In genomic region chr17:27621705-27622531, GRCm38 (mm10) we compare ENCODE assay signal across 8 mouse cellular contexts. TPM values are rescaled to one million over a fixed set of nuclear protein-coding genes. Genes with fewer than 3 reads are reported as not detected.
A peak's percentile ranks its signal among the peaks of the same experiment; 100 is the strongest.
DNase-seq lines count a peak whose midpoint lies in the region; ATAC-seq lines count a peak whose summit lies in the region.

No protein-coding gene starts in this region.

- H3K4me2 ChIP-seq in heart, embryonic 11.5 days: peak overlapping the region; percentile 74
- H3K4me2 ChIP-seq in neural tube, embryonic 11.5 days (ENCODE audit: low read depth): peak overlapping the region; percentile 70

- intact Hi-C loops in heart, postnatal 25 days (cut with DNase I): loop anchor here (2.0 to 5.0 kb wide), 2 partner anchors 17 to 35 kb away; no protein-coding TSS in a partner anchor

- H3K4me3 ChIP-seq in heart, embryonic 11.5 days (ENCODE audit: low read depth, low read length): peak overlapping the region; percentile 94
- H3K4me3 ChIP-seq in erythroblast, embryonic 14.5 days (replicated peaks): peak overlapping the region; percentile 94
- peak overlapping the region; percentile 86 for H3K4me3 ChIP-seq in limb, embryonic 10.5 days
- H3K4me3 ChIP-seq in neural tube, embryonic 11.5 days (ENCODE audit: low read depth, low read length): peak overlapping the region; percentile 97

- 3% methylated on average over 23 of the region's 23 CpGs for WGBS in heart, embryonic 11.5 days (ENCODE audit: insufficient replicate concordance)
- WGBS in limb, embryonic 10.5 days: 5% methylated on average over 23 of the region's 23 CpGs
- WGBS in neural tube, embryonic 11.5 days: 2% methylated on average over 23 of the region's 23 CpGs

- no peaks in the 10 kb centered on the region for H3K9me3 ChIP-seq in heart, embryonic 11.5 days (replicated peaks; ENCODE audit: control insufficient read depth, low read length)
- H3K9me3 ChIP-seq in erythroblast, embryonic 14.5 days (ENCODE audit: control insufficient read depth, low read length): peaks cover 5% of the 10 kb centered on the region; the same call in 1 of the 2 replicates
- H3K9me3 ChIP-seq in limb, embryonic 10.5 days (replicated peaks): no peaks in the 10 kb centered on the region; the same call in 1 of the 2 replicates
- H3K9me3 ChIP-seq in neural tube, embryonic 11.5 days (ENCODE audit: control insufficient read depth, low read length): no peaks in the 10 kb centered on the region

- peak overlapping the region; percentile 99 for H3K9ac ChIP-seq in heart, embryonic 11.5 days (ENCODE audit: low read depth, low read length)
- H3K9ac ChIP-seq in neural tube, embryonic 11.5 days (ENCODE audit: low read length): peak overlapping the region; percentile 99

- no peak for DNase-seq in heart, postnatal 25 days (ENCODE audit: low spot score)
- peak; percentile 62 for DNase-seq in ES-CJ7 (ENCODE audit: low read depth, low spot score)
- DNase-seq in limb, embryonic 10.5 days (ENCODE audit: low spot score): peak; percentile 55
- peak; percentile 50 for DNase-seq in neural tube, embryonic 11.5 days (ENCODE audit: low spot score)
- DNase-seq in left cerebral cortex, adult 11 months (ENCODE audit: low spot score): no peak
- no peak for DNase-seq in adipocyte (ENCODE audit: low spot score)

- H3K27me3 ChIP-seq in heart, embryonic 11.5 days (ENCODE audit: control insufficient read depth, insufficient read depth, low read length): no peaks in the 10 kb centered on the region
- no peaks in the 10 kb centered on the region for H3K27me3 ChIP-seq in erythroblast, embryonic 14.5 days (ENCODE audit: control insufficient read depth)
- H3K27me3 ChIP-seq in limb, embryonic 10.5 days (ENCODE audit: low read depth, poor library complexity, severe bottlenecking): no peaks in the 10 kb centered on the region
- H3K27me3 ChIP-seq in neural tube, embryonic 11.5 days (ENCODE audit: control insufficient read depth, insufficient read depth, low read length): no peaks in the 10 kb centered on the region

- no peak for ATAC-seq in heart, embryonic 11.5 days (replicated peaks; ENCODE audit: insufficient number of reproducible peaks, low FRiP score, low TSS enrichment)
- ATAC-seq in neural tube, embryonic 11.5 days (ENCODE audit: insufficient read depth, low FRiP score, low TSS enrichment): no peak

- peak overlapping the region; percentile 97 for H3K27ac ChIP-seq in heart, embryonic 11.5 days (ENCODE audit: low read depth, low read length)
- peak overlapping the region; percentile 98 for H3K27ac ChIP-seq in limb, embryonic 10.5 days
- H3K27ac ChIP-seq in neural tube, embryonic 11.5 days (ENCODE audit: low read depth, low read length): peak overlapping the region; percentile 99

- H3K36me3 ChIP-seq in heart, embryonic 11.5 days (ENCODE audit: control insufficient read depth, insufficient read depth, low read length): no peaks in the 10 kb centered on the region
- H3K36me3 ChIP-seq in erythroblast, embryonic 14.5 days (ENCODE audit: control insufficient read depth): peaks cover 16% of the 10 kb centered on the region
- peaks cover 36% of the 10 kb centered on the region for H3K36me3 ChIP-seq in limb, embryonic 10.5 days
- no peaks in the 10 kb centered on the region; the same call in 1 of the 2 replicates for H3K36me3 ChIP-seq in neural tube, embryonic 11.5 days (ENCODE audit: control insufficient read depth, insufficient read depth, low read length)

- H3K4me1 ChIP-seq in heart, embryonic 11.5 days (ENCODE audit: control insufficient read depth, insufficient read depth, low read length): peaks cover 26% of the 10 kb centered on the region
- peaks cover 58% of the 10 kb centered on the region for H3K4me1 ChIP-seq in erythroblast, embryonic 14.5 days (ENCODE audit: control insufficient read depth)
- H3K4me1 ChIP-seq in limb, embryonic 10.5 days: peaks cover 44% of the 10 kb centered on the region
- peaks cover 13% of the 10 kb centered on the region for H3K4me1 ChIP-seq in neural tube, embryonic 11.5 days (ENCODE audit: control insufficient read depth, insufficient read depth, low read length)

RNA-seq across cellular contexts. Expression of gene Nudt3, which starts 1.4 kb away (rescaled TPM):
- 38.8 and 47.4 TPM in 2 replicates for polyA plus RNA-seq in heart, embryonic 11.5 days (2014; fragmentation: Nextera tagmentation; extraction: Ambion mirVana)
- total RNA-seq in heart, postnatal 25 days (2021): 100 to 1,000 TPM; 343 TPM
- 5.1 and 6.4 TPM in 2 replicates for polyA plus RNA-seq in erythroblast, embryonic 14.5 days (2012)
- polyA plus RNA-seq in limb, embryonic 10.5 days (2016; fragmentation: Nextera tagmentation; extraction: Ambion mirVana): 88.2 and 96.2 TPM in 2 replicates
- 41.8 and 49.3 TPM in 2 replicates for polyA plus RNA-seq in neural tube, embryonic 11.5 days (2014; fragmentation: Nextera tagmentation; extraction: Ambion mirVana)

RNA-seq across cellular contexts. Expression of gene RPS10-NUDT3, which starts 13.1 kb away (rescaled TPM):
- not detected in 2 replicates for polyA plus RNA-seq in heart, embryonic 11.5 days (2014; fragmentation: Nextera tagmentation; extraction: Ambion mirVana)
- under 1 TPM in 1 of 2 experiments, not detected in 1; 0.94 TPM for total RNA-seq in heart, postnatal 25 days (2021)
- polyA plus RNA-seq in erythroblast, embryonic 14.5 days (2012): not detected in 2 replicates
- polyA plus RNA-seq in limb, embryonic 10.5 days (2016; fragmentation: Nextera tagmentation; extraction: Ambion mirVana): not detected in 2 replicates
- not detected in 2 replicates for polyA plus RNA-seq in neural tube, embryonic 11.5 days (2014; fragmentation: Nextera tagmentation; extraction: Ambion mirVana)

RNA-seq across cellular contexts. Expression of gene Rps10, which starts 14.6 kb away (rescaled TPM):
- polyA plus RNA-seq in heart, embryonic 11.5 days (2014; fragmentation: Nextera tagmentation; extraction: Ambion mirVana): 659 and 724 TPM in 2 replicates
- 100 to 1,000 TPM; 476 to 516 TPM for total RNA-seq in heart, postnatal 25 days (2021)
- 265 and 292 TPM in 2 replicates for polyA plus RNA-seq in erythroblast, embryonic 14.5 days (2012)
- polyA plus RNA-seq in limb, embryonic 10.5 days (2016; fragmentation: Nextera tagmentation; extraction: Ambion mirVana): 875 and 1,046 TPM in 2 replicates
- polyA plus RNA-seq in neural tube, embryonic 11.5 days (2014; fragmentation: Nextera tagmentation; extraction: Ambion mirVana): 695 and 722 TPM in 2 replicates

RNA-seq across cellular contexts. Expression of gene Pacsin1, which starts 33.4 kb away (rescaled TPM):
- polyA plus RNA-seq in heart, embryonic 11.5 days (2014; fragmentation: Nextera tagmentation; extraction: Ambion mirVana): 2.5 and 2.9 TPM in 2 replicates
- total RNA-seq in heart, postnatal 25 days (2021): under 1 TPM; 0.25 to 0.62 TPM
- polyA plus RNA-seq in erythroblast, embryonic 14.5 days (2012): 0.01 TPM in 1 of 2 replicates, not detected in the other
- 5.8 and 6.0 TPM in 2 replicates for polyA plus RNA-seq in limb, embryonic 10.5 days (2016; fragmentation: Nextera tagmentation; extraction: Ambion mirVana)
- polyA plus RNA-seq in neural tube, embryonic 11.5 days (2014; fragmentation: Nextera tagmentation; extraction: Ambion mirVana): 4.3 and 5.4 TPM in 2 replicates

RNA-seq across cellular contexts. Expression of gene AI413582, which starts 56.4 kb away (rescaled TPM):
- 18.1 and 18.3 TPM in 2 replicates for polyA plus RNA-seq in heart, embryonic 11.5 days (2014; fragmentation: Nextera tagmentation; extraction: Ambion mirVana)
- total RNA-seq in heart, postnatal 25 days (2021): 1 to 10 TPM; 7.3 to 7.7 TPM
- 3.6 and 3.7 TPM in 2 replicates for polyA plus RNA-seq in erythroblast, embryonic 14.5 days (2012)
- 9.4 TPM in 2 replicates for polyA plus RNA-seq in limb, embryonic 10.5 days (2016; fragmentation: Nextera tagmentation; extraction: Ambion mirVana)
- 19.3 and 24.4 TPM in 2 replicates for polyA plus RNA-seq in neural tube, embryonic 11.5 days (2014; fragmentation: Nextera tagmentation; extraction: Ambion mirVana)

Comparison
In these comparisons a context has a peak if more than half of its experiments do, and no peak if none do; other contexts are left out.
1. DNase-seq: peak in ES-CJ7 (single experiment), limb, embryonic 10.5 days (single experiment) and neural tube, embryonic 11.5 days (single experiment); none in heart, postnatal 25 days (single experiment), left cerebral cortex, adult 11 months (single experiment) and adipocyte (single experiment).
2. Peak in every context shown above with its lines, with median percentiles within 50 percentile points of each other: H3K27ac ChIP-seq and H3K4me3 ChIP-seq.